Mouse (Mus musculus): ENCODE results near the gene Shc1. TPM values are rescaled to one million over a fixed set of nuclear protein-coding genes. Genes with fewer than 3 reads are reported as not detected.

The Shc1 gene
- 47.1 and 77.1 TPM in 2 replicates for polyA plus RNA-seq (2012; rRNA removed)

GRCm38 (mm10) chr3:89418170-89418860 is at the start of gene Shc1, which contains the start of gene Cks1b:
Gene Shc1 (plus strand): TSS chr3:89418443.
Gene Cks1b (minus strand): TSS chr3:89418383.

GRCm38 (mm10) chr3:89394006-89394893 is 24.0 kb upstream of the Shc1 start, which contains the start of gene Zbtb7b:
Gene Zbtb7b (minus strand): TSS chr3:89394776.

DNA sequence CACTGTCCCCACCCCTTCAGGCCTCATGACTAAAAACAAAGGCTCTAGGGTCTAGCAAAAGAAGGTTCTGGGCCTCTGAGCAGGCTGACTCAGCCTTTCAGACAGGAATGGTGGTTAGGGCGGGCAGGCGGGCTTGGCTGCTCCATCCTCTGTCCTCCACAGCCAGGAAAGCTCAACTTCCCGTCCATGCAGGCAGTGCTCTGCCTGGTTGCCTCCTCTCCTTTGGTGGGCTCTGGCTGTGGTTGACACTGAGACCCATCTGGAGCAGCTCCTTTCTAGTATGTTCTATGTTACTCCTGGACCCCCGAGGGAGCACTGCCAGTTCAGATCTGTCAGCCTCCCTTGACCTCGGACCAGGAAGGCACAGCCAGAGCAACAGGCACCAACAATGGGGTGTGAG is 15.6 kb upstream of the Shc1 start, which contains the start of gene Lenep:
Gene Lenep (minus strand): TSS at position 101 of the 400 bp plus-strand sequence.

DNA sequence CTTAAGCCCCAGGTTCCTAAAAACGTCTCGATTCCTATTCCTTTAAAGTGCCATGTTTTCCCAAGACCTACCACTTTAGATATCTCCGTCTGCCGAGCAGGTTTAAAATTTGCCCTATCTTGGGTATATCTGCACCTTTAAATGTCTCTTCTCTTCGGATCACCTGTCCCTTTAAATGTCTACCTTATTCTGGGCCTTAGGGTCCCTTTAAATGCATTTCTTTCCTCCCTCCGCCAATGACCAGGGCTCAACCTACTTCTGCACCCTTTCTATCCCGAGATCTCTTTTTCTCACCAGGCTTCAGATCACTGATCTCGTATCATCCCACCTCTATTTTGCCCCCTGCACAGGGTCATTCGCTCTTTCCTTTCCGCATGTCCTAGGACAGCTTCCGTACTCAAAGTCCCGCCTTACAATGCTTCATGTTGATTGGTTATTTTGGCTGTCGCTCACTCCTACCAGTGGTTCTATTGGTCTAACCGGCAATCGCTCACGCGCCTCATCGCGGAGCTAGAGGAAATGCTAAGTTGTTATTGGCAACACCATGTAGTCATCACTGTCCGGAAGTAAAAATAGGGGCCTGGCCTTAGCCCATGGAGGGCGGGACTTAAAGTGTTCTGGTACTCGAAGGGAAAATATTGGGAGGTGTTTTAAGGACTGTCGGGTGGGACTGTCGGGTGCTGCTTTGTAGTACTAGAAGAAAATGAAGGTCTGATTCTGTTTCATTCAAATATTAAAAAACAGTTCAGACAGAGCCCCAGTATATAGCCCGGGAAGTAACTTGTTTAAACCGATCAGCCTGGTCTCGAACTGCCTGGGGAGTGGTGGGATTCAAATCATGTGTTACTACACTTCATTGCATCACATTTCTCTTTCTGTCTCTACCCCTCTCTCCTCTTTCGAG is 6.5 kb upstream of the Shc1 start, which contains the start of gene Flad1:
Gene Flad1 (minus strand): TSS at position 381 of the 904 bp plus-strand sequence.

DNA sequence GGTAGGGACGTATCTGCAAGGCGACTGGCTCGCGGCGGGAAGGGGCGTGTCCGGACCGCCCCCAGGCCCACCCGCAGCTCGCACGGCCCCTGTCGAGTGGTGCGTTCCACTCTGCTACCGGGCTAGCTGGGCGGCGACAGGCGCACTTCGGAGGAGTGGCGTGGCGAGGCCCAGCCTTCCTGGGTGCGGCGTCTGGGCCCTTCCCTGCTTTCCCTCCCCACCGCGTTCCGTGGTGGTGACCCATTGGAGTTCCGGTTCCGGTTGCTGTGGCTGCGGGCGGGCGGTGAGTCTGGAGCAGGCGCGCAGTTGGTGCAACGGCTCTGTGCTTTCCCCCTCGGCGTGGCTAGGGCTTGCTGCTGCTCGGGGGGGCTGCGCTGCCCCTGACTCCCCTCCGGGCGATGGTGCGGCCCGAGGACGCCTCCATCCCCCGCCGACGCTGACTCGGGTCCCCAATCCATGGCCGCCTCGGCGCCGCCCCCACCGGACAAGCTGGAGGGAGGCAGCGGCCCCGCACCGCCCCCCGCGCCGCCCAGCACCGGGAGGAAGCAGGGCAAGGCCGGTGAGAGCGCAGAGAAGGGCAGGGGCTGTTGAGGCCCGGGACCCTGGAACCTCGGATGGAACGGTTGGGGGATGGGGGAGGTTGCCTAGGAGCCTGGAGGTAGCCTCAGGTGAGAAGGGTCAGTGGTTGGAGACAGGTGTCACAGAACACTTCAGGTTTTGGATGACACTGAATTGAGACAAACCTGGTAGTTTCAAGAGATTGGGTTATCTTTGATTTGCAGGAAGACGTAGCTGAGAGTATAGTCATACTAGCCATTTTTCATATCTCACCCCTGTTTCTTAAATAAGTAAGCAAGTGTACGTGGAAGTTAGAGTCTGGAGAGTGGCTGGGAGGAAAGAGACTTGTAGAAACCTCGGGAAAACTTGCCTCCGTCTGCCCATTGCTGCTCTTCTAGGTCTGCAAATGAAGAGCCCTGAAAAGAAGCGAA is 12.2 kb downstream of the Shc1 start, which contains the start of gene Pygo2:
Gene Pygo2 (plus strand): TSS at position 44 of the 989 bp plus-strand sequence.

DNA sequence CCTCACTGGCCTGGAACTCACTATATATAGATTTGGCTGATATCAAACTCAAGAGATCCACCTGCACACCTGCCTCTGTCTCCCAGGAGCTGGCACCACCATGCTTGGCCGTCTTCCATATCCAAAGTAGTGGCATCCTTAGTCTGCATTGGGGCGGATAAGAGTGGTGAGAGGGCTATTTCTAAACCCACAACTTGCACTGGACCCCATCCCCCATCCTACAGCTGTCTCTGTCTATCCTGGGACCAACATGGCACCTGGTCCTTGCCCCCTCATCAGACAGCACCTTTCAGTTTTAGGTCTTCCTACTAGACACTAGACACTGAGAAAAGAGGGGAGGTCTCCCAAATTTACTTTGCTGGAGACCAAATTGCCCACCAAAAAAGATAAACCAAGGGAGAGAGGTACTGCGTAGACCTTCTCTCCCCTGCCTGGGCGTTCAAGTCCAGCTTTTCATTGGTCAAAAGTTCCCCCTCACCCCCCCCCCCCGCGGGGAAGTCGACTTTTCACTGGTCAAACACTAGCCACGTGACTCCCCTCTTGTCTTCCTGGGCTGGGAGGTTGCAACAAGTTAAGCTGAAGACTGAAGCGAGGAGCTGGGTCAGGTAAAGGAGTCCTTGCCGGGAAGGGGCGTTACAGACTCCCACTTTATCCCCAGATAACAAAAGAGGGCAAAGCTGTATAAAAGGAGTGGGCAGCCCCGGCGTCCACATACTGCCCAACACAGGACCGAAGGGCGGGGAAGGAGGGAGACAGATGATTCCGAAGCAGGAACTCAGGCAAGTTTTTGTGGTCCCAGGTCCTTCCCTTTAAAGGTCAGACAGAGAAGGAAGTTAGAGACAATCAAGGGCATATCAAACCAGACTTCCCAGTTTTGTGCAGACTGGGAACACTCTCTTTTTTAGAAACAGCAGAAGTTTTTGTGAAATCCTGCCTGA is 18.2 kb downstream of the Shc1 start, which contains the start of gene Pbxip1:
Gene Pbxip1 (plus strand): TSS at position 531 of the 938 bp plus-strand sequence.

DNA sequence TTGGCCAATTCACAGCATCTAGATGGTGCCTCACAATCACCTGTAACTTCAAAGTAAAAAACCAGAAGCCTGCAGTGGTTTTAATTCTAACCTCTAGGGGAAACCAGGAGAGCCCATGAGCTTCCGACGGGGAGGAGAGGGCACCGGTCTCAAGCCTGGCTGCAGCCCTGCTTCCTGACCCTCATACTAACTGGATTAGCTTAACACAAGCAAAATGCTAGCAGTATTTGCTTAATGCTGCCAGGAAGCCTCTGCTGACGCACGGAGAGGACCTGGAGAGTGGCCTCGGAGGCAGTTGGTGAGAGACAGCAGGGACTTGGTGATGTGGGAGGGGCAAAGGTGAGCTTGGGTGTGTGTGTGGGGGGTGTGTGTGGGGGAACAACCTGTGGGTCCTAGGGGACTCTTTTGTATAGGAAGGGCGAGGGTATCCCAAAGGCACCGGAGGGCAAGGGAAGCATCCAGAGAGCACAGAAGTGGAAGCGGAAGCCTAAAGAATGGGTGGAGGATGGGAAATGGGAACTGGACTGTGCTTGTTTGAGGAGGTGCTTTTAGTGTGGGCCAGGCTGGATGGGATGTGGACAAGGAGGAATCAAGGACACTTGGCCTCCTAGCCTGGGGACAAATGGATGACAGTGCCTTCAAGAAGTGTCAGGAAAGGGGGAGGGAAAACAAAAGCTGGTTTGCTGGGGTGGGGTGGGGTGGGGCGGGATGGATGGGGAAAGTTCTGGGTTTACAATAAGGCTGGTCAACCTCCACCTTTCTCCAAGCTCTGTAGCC is 36.3 kb downstream of the Shc1 start, which contains the start of gene Pmvk:
Gene Pmvk (plus strand): TSS at position 141 of the 777 bp plus-strand sequence.

Other genes with a start within 250 kb of the Shc1 start
- gene Scamp3, start 241.0 kb upstream of the Shc1 start, polyA plus RNA-seq (2012; rRNA removed): 81.7 and 94.0 TPM in 2 replicates
- gene Fam189b, start 235.3 kb upstream of the Shc1 start, polyA plus RNA-seq (2012; rRNA removed): 45.5 and 48.4 TPM in 2 replicates
- 25.4 and 39.8 TPM in 2 replicates for gene Gba, start 215.5 kb upstream of the Shc1 start, polyA plus RNA-seq (2012; rRNA removed)
- 106 TPM in 2 replicates for gene Thbs3, start 203.3 kb upstream of the Shc1 start, polyA plus RNA-seq (2012; rRNA removed)
- 176 and 193 TPM in 2 replicates for gene Mtx1, start 191.4 kb upstream of the Shc1 start, polyA plus RNA-seq (2012; rRNA removed)
- gene Muc1, start 189.4 kb upstream of the Shc1 start, polyA plus RNA-seq (2012; rRNA removed): 11.6 and 12.3 TPM in 2 replicates
- gene Krtcap2, start 172.5 kb upstream of the Shc1 start, polyA plus RNA-seq (2012; rRNA removed): 90.0 and 92.9 TPM in 2 replicates
- 20.5 and 22.4 TPM in 2 replicates for gene Trim46, start 172.1 kb upstream of the Shc1 start, polyA plus RNA-seq (2012; rRNA removed)
- gene Dpm3, start 159.1 kb upstream of the Shc1 start, polyA plus RNA-seq (2012; rRNA removed): 141 and 150 TPM in 2 replicates
- gene Slc50a1, start 147.9 kb upstream of the Shc1 start, polyA plus RNA-seq (2012; rRNA removed): 29.1 and 51.5 TPM in 2 replicates
- gene Efna1, start 137.3 kb upstream of the Shc1 start, polyA plus RNA-seq (2012; rRNA removed): 8.9 and 20.0 TPM in 2 replicates
- gene Efna3, start 95.5 kb upstream of the Shc1 start, polyA plus RNA-seq (2012; rRNA removed): 5.5 and 18.9 TPM in 2 replicates
- 32.7 and 40.6 TPM in 2 replicates for gene Efna4, start 80.4 kb upstream of the Shc1 start, polyA plus RNA-seq (2012; rRNA removed)
- 32.0 and 36.4 TPM in 2 replicates for gene Adam15, start 68.4 kb upstream of the Shc1 start, polyA plus RNA-seq (2012; rRNA removed)
- gene Dcst2, start 56.5 kb upstream of the Shc1 start, polyA plus RNA-seq (2012; rRNA removed): 0.18 and 0.41 TPM in 2 replicates
- 0.02 and 0.05 TPM in 2 replicates for gene Dcst1, start 53.2 kb upstream of the Shc1 start, polyA plus RNA-seq (2012; rRNA removed)
- gene Zbtb7b, start 23.7 kb upstream of the Shc1 start, polyA plus RNA-seq (2012; rRNA removed): 2.7 and 3.9 TPM in 2 replicates
- gene Lenep, start 15.7 kb upstream of the Shc1 start, polyA plus RNA-seq (2012; rRNA removed): 3.2 and 3.6 TPM in 2 replicates
- 22.1 and 30.7 TPM in 2 replicates for gene Flad1, start 6.6 kb upstream of the Shc1 start, polyA plus RNA-seq (2012; rRNA removed)
- 235 and 307 TPM in 2 replicates for gene Cks1b, start 60 bp upstream of the Shc1 start, polyA plus RNA-seq (2012; rRNA removed)
- gene Pygo2, start 11.8 kb downstream of the Shc1 start, polyA plus RNA-seq (2012; rRNA removed): 58.4 and 79.0 TPM in 2 replicates
- gene Pbxip1, start 18.3 kb downstream of the Shc1 start, polyA plus RNA-seq (2012; rRNA removed): 18.5 and 18.7 TPM in 2 replicates
- 54.0 and 72.1 TPM in 2 replicates for gene Pmvk, start 36.1 kb downstream of the Shc1 start, polyA plus RNA-seq (2012; rRNA removed)
- 1.7 and 2.9 TPM in 2 replicates for gene Kcnn3, start 101.7 kb downstream of the Shc1 start, polyA plus RNA-seq (2012; rRNA removed)